Mouse (Mus musculus) NIH3T3 (cell line): ENCODE data around the gene Swap70.
"Not testable (repeated sequence)": the region's sequence is repeated elsewhere in the genome, so short reads cannot be mapped to it uniquely, and the experiment has no call there.

Experiments
- DNase-seq: peaks from one replicate; pipeline ENCODE4 v3.0.0-alpha.2; 2012; ENCODE audit warnings: low read depth

The Swap70 gene

DNA sequence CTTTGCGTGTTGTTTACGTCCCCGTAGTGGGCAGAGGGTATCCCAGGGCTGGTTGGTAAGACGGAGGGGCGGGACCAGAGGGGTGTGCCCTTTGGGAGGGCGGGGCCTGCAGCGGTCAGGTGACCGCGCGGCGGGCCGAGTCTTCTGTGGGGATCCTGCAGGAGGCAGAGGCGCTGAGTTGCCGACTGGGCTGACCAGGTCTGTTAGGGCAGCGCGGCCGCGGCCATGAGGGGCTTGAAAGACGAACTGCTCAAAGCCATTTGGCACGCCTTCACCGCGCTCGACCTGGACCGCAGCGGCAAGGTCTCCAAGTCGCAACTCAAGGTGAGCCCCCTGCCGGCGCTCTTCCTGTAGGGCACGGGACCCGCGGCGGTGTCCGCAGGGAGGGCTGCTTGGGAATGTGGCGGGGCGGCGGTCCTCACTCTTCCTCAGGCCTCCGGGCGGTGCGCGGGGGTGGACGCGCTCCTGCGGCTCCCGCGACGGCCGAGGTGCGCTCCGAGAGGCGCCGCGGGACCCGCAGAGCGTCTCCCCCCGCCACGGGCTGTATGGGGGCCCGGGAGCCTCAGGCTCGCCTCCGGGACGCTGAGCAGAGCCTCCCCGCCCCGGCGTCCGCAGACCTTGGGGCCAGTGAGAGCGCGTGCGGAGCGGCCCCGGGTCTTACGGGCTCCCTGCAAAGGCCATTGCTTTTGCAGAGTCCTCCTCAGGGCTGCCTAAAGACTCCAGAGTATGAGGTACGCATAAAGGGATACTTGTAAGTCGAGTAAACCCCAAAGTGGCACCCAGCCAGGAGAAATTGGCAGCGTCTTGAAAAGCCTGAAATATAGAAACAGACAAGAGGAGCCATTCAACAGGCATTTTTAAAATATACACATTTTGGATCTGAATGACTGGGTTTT, at the start of gene Swap70:
Swap70 (plus strand) TSS at position 126 of the 896 bp plus-strand sequence.
- DNase-seq = peak; percentile 94

DNA sequence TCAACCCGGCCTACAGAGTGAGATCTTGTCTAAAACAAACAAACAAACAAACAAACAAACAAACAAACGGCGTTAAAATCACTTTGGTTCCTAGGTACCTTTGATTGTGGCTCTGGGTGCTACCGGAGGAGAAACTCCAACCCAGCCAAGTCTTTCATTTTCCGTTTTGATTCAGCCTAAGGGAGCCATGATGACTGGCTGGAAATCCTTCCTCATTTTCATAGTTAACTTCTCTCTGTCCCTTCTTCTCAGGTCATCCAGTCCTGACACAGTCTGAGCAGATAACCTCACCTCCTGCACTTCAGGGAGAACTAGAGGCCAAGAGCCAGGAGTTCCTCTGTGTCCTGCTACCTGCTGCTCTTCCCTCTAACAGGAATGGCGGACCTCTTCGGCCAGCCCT, 42.3 kb upstream of the Swap70 start:
- no peak for DNase-seq

DNA sequence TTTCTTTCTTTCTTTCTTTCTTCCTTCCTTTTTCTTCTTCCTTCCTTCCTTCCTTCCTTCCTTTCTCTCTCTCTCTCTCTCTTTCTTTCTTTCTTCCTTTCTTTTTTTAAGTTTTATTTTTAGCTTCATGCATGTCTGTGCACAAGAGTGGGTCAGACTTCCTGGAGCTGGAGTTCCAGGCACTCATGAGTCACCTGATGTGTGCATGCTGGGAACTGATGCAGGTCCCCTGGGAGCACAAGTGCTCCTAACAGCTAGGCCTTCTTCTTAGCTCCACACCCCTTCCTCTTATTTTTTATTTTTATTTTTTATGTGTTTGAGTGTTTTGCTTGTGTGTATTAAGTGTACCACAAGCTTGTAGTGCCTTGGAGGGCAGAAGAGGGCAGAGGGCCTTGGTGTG, 40.9 kb upstream of the Swap70 start:
- DNase-seq = peak; percentile 72

DNA sequence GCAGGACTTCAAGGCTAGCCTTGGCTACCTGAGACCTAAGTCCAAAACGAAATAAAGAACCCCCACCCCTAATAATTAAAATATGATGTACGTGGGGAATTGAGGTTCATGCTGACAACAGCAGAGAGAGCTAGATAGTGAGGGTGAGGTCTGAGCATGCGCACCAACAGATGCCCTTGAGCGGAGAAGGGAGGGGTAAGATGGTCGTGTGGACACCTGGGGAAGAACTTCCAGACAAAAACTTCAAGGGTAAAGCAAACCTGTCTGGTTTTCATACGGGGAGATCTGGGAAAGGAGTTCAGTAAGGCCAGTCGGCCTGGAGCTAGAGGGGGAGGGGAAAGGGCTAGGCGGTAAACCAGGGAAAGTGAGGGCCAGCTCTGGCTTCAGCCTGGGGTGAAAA, 40.1 kb upstream of the Swap70 start:
- DNase-seq = no peak

DNA sequence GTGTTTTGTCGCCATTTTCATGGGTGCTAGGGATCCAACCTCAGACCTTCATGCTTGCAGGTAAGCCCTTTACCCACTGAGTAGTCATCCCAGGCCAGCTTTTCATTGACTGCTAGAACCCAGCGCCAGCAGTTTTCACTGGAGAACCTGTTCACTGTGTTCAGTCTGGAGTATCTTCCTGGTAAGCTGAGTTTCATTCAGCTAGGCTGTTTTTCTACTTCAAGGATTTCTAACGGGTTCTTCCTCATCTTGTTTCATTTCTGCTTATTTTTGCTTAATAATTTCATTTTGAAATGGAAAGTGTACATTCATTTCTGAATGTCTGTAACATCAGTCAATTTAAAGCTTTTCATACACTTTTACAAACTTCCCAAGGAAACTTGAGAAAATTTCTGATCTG, 36.9 kb upstream of the Swap70 start:
- no peak for DNase-seq

DNA sequence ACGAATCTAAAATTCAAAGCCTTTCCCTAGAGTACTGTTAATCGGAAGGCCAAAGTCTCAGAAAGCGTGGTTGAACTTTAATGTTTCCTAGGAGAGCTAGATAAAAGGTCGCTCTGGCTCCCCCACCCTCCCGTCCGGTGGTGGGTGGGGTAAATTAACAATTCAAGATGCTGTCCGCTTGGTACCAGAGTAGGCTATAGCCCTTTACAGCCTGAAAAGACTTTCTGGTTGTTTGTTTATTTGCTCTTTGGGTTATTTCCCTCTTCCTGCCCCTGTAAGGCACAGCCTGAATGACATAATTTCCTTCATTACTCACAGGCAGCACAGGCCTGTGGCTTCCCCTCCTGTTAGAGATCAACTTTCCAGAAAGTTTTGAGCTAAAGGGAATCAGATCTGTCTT, 31.6 kb upstream of the Swap70 start:
- DNase-seq = peak; percentile 51

DNA sequence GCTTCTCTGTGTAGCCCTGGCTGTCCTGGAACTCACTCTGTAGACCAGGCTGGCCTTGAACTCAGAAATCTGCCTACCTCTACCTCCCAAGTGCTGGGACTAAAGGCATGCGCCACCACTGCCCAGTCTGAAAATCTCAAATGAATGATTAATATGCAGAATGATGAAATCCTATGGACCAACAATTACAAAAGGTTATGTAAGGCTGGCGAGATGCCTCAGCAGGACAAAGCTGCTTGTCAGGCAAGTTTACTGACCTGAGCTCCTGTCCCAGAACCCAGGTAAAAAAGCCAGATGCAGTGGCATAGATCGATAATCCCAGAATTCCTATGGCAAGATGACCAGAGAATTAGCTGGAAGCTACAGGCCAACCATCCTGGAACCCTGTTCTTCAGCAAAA, 28.3 kb upstream of the Swap70 start:
- DNase-seq = peak; percentile 48

DNA sequence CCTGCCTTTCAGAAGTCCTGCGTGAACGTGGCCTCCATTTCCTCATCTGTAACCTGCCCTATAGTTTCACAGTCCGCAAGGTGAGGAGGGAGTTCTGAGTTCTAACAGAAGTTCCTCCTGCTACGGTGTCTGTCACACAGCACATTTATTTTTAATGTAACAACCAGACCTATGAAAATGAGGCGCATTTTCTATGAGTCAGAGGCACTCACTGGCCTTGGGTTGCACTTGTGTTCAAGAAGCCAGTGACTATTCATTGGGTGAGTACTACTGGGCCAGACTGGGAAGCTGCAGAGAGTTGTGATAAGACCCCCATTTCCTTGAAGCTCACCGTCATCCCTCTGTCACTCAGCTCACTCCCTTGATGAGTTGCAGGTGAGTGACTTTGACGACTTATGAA, 24.3 kb upstream of the Swap70 start:
- no peak for DNase-seq

DNA sequence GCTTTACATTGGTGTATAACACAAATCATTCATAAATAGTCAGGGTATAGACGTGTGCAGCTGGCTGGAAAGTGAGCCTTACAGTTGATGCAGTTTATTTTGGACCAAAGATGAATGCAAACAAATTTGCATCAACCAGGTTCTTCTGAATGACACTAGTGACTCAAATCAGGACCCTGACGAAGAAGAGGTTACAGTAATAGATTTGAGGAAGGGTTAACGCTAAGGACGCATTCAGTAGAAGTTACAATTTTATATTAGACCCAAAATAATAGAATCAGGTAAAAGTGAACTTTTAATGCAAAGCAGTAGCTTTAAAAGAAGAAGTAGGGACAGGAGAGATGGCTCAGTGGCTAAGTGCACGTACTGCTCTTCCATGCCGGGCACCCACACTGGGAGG, 19.6 kb upstream of the Swap70 start:
- DNase-seq = no peak

DNA sequence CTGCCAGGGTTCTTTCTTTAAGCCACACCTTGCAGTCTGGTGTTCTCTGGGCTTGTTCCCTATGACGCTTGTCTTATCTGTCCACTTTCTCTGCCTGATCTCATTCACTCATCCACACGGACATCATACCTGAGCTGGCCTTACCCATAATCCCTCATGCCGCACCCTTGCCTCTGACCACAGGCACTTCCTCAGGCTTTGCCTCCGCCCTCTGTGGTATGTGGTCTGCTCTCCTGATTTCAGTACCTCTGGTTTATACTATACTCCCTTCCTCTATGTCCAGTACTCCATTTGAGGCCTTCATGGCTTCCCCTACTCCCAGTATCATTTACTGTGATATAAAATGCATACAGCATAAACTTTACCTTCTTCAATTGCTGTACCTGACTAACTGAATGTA, 17.3 kb upstream of the Swap70 start:
- no peak for DNase-seq

DNA sequence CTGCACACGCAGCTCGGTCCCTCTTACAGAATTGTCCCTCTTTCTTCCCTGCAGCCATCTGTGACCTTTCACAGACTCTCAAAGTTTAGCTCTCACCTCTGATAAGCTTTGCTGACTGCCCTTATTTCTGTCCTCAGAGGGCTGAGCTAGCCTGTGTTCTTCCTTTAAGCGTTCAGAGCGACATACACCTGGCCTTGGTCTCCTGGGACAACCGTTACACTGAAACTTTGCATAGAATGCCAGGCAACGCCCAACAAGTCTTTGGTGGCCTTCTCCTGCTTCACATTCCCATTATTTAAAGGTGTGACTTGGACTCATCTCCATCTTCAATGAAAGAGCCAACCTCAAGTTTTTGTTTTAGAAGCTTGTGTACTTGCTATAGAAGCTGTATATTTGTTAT, 13.2 kb upstream of the Swap70 start:
- no peak for DNase-seq

DNA sequence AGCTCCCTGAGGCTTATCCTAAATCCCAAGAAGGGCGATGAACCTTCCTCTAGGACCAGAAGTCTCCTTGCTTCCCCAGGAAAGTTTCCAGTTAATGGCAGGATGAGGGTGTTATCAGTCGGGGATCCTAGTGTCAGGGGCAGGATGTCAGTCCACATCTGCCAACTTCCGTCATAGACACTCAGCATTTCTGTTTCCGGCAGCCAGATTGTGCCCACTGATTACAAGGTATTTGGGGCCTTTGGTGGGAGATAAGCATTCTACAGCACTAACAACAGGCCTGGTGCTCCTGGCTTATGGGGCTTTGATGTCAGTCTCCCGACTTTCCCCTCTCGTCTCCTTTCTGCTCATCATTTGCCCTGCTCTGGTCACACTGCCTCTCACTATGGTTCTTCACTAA, 12.1 kb upstream of the Swap70 start:
- DNase-seq = no peak

DNA sequence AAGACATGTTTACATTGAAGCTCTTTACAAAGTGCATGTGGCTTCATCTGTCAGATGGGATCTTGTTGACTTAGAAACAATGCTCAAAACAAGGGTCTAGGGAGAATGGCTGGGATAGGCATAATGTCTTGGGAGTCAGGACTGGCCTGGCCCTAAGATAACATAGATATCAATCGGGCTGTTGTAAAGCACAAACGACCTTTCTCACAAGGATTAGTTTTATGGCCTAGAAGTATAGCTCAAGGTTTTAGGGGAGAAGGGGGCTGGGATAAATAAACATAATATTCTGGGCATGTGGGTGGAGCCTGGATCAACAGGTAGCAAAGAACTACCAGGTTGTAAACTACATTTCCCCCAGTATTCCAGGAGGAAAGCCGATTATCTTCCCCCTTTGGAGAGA, 10.5 kb upstream of the Swap70 start:
- no peak for DNase-seq

DNA sequence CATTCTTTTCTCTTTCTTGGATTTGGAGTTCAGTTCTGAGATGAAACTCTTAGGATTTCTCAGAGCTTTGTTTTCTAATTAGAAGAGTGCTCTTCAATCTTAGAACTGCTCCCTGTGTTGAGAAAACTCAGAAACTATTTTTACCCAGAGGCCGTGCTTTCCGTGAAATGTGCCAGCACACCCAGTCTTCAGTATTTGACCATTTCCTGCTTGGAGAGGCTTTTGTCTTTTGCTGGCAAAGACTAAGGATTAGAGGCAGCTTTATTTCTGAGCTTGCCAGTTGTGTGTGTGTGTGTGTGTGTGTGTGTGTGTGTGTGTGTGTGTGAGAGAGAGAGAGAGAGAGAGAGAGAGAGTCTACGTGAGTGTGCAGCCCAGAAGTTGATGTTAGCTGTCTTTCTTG, 6.6 kb upstream of the Swap70 start:
- peak; percentile 9 for DNase-seq

DNA sequence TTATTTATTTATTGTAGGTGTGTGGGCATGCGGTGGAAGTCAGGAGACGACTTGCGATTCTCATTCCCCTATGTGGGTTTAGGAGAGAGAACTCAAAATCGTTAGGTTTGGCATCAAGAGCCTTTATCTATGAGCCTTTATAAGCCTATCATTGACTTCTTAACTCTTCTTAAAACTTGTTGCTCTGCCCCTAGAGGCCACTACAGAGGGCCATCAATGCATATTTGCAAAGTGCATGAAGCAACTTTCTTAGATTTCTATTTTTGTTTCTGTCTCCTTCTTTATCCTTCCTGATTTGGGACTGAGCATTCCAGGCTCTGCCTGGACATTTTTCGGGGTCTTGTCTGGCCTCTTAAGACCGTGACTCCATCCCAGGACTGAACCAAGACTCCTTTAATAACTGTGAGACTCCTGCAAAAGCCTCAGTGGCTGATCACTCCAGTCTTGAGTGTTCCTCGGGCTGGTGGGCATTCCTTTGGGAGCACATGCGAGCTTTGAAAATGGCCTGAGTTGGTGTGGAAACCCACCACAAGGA, 393 bp upstream of the Swap70 start:
- peak; percentile 56 for DNase-seq

DNA sequence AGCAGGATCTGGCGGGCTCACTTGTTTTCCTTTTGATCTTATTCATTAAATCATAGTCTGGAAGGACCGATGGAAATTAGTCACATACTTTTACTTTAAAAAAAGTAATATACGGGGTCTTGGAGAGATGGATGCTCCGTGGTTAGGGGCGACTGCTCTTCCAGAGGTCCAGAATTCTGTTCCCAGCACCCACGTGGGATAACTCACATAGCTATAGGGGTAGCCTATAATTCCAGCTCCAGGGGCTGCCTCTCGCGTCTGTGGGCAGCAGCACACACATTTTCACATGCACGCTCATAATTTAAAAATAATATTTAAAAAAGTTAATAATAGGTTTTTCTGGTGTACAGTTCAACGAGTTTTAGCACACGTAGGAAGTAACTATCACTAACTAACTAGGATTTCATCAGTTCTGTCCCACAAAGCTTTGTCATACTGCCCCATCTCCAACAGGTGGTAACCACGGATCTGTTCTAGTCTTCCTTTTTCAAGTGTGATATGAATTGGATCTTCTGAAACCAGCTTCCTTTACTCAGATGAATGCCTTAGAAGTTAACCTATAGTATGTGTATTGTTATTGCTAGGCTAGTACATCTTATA, 1.2 kb downstream of the Swap70 start:
- peak; percentile 20 for DNase-seq

DNA sequence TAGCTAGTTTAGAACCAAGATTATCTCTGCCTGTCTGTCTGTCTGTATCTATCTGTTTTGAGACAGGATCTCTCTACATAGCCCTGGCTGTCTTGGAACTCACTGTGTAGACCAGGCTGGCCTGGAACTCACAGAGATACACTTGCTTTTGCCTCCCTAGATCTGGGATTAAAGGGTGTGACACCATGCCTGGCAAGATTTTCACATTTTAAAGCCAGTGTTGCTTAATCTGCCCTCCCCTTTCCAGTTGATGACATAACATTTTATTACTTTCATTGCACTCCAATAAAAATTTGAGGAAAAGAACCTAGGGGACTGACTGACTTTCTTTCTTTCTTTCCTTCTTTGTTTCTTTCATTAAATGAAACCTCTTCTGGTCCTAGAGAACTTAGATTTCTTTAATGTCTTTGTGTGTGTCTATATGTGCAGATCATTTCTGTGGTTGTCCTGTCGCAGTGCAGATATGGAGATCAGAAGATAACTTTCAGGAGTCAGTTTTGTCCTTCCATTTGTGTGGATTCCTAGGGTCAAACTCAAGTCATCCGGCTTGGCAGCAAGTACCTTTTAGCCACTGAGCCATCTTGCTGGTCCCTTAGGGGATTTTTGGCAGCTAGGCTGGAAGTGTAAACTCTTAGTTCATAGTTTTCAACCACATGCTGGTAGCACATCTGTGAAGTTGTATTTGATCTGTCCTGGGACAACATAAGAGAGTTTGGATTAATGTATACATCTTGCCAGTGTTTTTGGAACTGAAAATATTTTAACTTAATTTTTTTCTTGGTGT, 2.4 kb downstream of the Swap70 start:
- peak; percentile 66 for DNase-seq

DNA sequence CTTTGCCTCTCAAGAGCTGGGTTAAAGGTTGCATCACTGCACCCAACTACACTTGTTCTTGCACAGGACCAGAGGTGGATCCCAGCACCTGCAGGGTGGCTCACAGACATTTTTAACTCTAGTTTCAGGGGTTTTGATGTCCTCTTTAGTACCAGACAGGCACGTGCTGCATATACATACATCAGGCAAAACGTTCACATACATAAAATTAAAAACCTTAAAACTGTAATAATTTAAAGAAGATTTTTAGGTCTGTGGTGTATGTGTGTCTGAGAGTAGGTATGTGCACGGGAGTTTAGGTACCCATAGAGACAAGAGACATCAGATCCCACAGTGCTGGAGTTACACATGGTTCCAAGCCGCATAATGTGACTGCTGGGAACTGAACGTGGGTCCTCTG, 5.0 kb downstream of the Swap70 start:
- no peak for DNase-seq

DNA sequence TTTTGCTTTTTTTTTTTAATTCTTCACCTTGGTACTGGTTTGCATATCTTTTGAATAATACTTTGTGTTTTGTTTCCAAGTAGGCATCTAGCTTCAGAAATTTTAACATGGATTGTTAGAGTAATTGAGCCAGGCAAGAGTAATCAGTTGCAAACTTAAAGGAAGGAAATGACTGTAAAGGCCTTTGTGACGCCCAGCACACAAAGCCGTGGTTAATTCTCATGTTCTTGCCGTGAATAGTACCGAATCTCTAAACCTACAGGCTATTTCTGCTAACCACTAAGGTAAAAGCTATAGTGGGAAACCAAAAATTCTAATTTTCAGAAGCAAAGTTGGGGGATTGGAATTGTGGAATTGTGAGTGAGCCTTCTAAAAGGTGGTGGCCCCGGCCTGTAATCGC, 8.5 kb downstream of the Swap70 start:
- no peak for DNase-seq

DNA sequence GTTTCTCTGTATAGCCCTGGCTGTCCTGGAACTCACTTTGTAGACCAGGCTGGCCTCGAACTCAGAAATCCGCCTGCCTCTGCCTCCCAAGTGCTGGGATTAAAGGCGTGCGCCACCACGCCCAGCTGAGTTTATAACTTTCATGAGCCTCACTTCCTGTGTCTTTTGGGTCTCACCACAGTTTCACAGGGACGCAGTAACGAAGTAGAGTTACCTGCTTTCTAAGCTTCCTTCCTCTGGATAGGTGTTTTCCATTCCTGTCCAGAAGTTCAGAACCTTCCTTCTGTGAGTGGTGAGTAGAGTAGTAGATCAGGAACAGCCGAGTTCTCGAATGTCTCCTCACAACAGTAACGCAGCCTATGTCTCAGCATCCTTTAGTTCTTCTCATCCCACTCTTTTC, 9.6 kb downstream of the Swap70 start:
- not testable (repeated sequence) for DNase-seq

DNA sequence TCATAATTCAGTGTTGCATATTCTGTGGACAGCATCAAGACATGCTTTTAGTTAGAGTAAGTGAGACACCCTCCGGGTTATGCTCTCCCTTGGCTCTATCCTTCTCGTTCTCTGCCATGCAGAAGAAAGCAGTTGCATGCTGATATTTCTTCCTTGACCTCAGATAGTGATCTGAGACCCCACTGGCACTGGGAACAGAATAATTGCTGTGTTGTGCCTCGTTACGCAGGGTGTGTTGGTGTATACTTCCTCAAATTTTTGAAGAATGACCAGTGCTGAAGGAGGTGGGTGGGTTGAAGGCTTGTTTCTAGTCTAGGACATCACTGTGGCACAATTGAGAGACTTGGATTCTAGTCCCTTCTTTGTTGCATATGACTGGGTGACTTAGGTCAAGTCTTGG, 14.6 kb downstream of the Swap70 start:
- DNase-seq = no peak

DNA sequence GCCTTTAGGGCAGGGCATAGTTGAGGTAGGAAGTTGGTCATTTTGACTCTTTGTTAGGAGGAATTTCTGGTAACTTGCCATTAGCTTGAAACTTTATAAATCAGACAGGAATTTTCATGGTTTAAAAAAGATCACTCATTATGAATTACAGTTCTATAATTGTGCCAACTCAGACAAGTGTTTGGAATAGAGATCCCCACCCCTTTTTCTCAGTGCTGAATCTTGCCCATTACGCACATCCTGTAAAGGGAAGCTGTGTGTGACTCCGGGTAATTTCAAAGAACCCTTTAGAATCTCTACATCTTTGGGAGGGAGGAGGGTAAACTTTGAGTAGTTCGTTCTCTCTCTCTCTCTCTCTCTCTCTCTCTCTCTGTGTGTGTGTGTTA, 15.9 kb downstream of the Swap70 start:
- DNase-seq = peak; percentile 56
